Mouse (Mus musculus) cerebellum, adult (tissue): ENCODE measurements at regions not wholly inside any gene's neighbourhood (a gene's known extent, or its start where the extent isn't known, plus 50 kb on each side); places are given as distances from the start of the nearest gene placed in this dataset.

ENCODE experiments used
- ATAC-seq: cut with Nextera tagmentation; 2 replicates; pipeline ENCODE4 v1.9.2; 2017; ENCODE audit warnings: mild to moderate bottlenecking, moderate library complexity, mixed read lengths; ENCODE audit not compliant: insufficient number of reproducible peaks, low FRiP score, low TSS enrichment

DNA sequence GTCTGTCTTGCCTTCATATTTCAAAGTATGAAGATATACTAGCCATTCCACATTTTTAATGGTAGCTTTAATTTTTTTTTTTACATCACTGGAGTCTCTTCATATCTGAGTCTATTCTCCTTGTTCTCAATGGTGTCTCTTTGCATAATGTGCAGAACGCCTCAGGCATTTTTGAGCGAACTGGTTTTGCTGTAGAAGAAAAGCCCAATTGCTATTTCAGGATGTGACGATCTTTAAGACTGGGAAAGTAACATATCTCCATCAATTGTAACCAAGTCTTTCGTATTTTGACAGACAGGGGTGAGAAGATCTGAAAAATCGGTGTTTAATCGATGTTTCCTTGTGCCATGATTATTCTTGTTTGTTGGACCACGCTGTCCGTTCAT lies 183.7 kb upstream of the Ednrb start:
- ATAC-seq: no peak

GRCm38 (mm10) chr14:104027077-104027899 lies 183.1 kb upstream of the Ednrb start:
- no peak for ATAC-seq

DNA sequence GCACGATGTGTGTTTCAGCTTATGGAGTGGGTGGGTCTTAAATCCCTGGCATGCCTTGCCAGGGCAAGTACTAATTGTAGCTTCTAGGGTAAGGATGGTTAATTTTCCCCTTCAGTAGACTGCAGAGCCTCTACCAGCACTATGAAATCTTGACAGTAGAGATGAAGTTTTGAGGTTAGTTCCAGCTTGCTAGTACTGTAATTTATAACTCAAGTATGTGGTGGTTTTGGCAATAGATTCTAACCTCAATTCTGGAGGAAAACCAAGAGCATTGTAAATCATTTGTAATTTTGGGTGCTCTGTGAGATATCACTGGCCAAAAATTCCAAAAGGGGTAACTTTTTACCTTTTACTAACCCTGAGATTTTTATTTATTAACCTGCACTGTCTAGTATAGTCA lies 164.3 kb upstream of the Ednrb start:
- ATAC-seq: no peak

GRCm38 (mm10) chr14:104006426-104006825 lies 162.2 kb upstream of the Ednrb start:
- no peak for ATAC-seq

GRCm38 (mm10) chr14:104005132-104005531 lies 160.9 kb upstream of the Ednrb start:
- ATAC-seq: no peak

DNA sequence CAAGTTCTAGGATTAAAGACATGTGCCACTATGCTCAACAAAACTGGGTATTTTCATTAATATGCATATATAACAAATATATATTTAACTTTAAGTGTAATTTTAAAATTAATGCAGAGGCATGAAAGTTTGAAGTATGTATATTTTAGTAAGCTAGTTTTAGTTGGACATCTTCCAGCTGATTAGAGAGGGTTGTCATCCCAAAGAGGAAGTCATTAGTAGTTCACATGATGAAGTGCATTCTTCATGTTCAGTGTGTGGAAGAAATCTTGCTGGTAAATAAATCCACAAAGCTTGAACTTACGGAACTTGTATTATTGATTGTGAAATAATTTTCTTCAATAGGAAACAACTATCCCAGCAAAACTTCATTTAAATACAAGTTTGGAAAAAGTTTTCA lies 158.2 kb upstream of the Ednrb start:
- no peak for ATAC-seq

- ATAC-seq: no peak
Observed at GRCm38 (mm10) chr14:103990418-103990817, 146.2 kb upstream of the Ednrb start.

- ATAC-seq: no peak
Observed at GRCm38 (mm10) chr14:103989949-103990348, 145.7 kb upstream of the Ednrb start.

- ATAC-seq: no peak
Observed at GRCm38 (mm10) chr14:103987266-103987665, 143.1 kb upstream of the Ednrb start.

- ATAC-seq: no peak
Observed at GRCm38 (mm10) chr14:103984349-103984748, 140.1 kb upstream of the Ednrb start.

DNA sequence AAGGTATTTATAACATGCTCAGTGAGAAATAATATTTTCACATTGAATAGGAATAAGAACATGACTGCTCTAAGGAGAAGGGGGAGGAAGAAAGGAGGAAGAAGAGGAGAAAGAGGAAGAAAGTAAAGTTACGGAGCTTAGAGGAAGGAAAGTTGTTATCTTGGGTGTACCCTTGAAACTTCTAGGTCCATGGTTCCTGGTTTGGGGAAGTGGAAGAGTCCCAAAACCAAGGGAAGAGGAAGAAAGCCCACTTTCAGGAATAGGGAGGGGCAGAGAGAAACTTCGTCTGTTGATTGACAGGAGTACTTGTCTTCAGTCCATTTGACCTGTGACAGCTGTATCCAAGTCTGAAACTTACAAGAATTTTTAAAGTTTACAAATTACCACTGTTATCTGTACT lies 134.6 kb upstream of the Ednrb start:
- no peak for ATAC-seq

- ATAC-seq: no peak
Observed at GRCm38 (mm10) chr14:103977769-103978168, 133.6 kb upstream of the Ednrb start.

DNA sequence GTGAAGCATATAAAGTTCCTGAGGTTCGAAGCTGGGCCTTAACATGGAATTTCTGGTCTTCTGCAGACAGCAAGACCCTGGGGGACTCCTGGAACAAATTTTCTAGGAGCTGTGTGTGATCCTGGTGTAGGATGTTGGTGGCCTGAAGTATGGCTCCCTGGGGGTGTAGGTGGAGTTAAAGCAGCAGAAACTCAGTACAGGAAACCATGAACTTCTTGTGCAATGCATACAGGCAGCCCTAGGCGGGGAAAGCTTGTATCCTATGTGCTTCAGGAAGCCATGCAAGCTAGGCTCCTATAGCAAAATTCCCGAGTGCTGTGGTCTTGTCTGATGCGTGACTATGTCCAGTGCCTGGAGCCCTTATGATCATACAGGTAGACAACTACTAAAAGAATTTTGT lies 129.8 kb upstream of the Ednrb start:
- no peak for ATAC-seq

DNA sequence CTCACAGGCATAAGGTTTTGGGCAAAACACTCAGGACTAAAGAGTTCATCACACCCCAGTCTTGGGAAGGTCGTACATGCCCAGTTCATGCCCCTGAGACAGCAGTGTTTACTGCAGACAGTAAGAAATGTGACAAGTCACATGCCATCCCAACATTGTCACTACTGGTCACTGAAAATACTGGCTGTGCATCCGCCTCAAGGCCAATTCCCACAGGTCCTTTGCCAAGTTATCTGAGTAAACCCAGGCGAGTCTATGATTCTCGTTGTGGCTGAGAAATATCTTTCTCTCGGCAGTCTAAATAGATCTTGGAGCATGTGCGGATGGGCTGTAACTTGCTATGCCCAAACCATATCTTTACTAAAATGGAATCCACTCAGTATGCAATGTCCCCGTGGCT lies 128.9 kb upstream of the Ednrb start:
- ATAC-seq: no peak

DNA sequence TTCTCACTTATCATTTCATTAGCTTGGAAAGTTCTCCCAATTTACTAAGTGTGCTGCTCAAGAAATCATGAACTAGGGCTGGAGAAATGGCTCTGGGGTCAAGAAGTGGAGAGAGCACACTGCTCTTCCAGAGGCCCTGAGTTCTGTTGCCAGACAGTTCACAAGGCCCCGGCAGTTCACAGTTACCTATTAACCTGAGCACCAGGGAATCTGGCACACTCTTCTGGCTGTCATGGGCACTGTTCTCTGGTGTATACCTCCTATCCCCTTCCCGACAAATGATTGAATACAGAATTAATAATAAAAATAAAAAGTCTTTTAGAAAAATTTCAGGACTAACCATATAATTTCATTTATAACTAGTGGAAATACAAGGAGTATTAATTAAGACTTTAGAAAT lies 125.1 kb upstream of the Ednrb start:
- ATAC-seq: no peak

DNA sequence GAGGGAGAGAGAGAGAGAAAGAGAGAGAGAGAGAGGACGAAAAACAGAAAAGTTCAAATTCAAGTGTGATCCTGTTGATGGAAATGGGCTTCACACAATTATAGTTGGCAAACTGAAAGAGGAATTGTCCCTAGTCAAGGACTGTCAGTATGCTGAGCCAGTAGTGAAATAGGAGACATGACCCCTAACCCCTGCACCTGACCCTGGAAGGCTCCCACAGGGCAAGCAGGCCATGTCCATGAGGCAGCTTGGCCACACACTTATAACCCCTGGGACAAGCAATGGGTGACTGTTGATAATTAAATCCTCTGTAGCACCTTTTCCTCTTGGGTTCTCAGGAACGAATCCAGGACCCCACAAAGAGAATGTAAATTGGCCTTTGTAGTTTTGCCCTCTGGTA lies 122.1 kb upstream of the Ednrb start:
- ATAC-seq: no peak

DNA sequence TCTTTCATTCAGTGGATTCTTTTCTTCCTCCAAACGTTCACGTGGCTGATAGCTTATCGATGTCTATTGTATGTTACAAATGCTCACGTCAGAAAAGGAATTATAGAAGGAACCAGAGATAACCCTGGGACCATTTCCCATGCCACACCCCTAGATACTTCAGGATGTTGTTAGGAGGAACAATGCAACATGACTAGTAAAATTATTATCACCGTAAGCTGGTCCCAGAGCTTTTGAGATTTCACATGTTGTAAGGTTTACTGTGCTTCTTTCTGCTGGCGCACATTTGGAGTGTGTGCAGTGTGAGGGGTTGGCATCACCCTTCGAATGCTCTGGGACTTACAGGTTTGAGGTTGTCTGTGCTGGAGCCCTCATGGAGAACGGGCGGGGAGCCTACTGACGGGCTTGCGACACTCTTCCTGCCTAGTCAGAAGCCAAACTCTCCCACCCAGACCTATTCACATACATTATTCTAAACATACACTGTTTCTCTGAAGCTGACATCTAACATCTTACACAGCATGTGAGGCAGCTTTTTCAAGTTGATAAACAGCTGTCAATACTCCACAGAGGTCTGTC lies 118.2 kb upstream of the Ednrb start:
- no peak for ATAC-seq

- ATAC-seq: no peak
Observed at GRCm38 (mm10) chr14:103951899-103952298, 107.7 kb upstream of the Ednrb start.

GRCm38 (mm10) chr14:103949950-103950349 lies 105.7 kb upstream of the Ednrb start:
- ATAC-seq: no peak

GRCm38 (mm10) chr14:103948026-103948777 lies 104.0 kb upstream of the Ednrb start:
- ATAC-seq: no peak

GRCm38 (mm10) chr14:103945753-103946152 lies 101.6 kb upstream of the Ednrb start:
- ATAC-seq: no peak
